Mouse (Mus musculus) MEL (cell line): Measurements from ENCODE around the gene Reln. TPM values are rescaled to one million over a fixed set of nuclear protein-coding genes. Genes with fewer than 3 reads are reported as not detected.

ENCODE experiments used
- DNase-seq: peaks from one replicate; pipeline ENCODE4 v3.0.0; 2011; ENCODE audit warnings: low read depth, low spot score
- H3K27ac ChIP-seq: 2 replicates; pipeline ENCODE4 v1.5.1; 2012; ENCODE audit warnings: low read depth, mild to moderate bottlenecking, control low read depth, low read length, moderate library complexity; ENCODE audit not compliant: control insufficient read depth
- H3K27me3 ChIP-seq, 2 experiments: fragments of 150-350 bp in 1 of 2; sonication (generic) in 1 of 2; 2 replicates each; pipeline ENCODE4 v1.6.1; 2012; ENCODE audit warnings: low read length in 2 of 2, mild to moderate bottlenecking in 2 of 2, improper control_type of control experiment in 1 of 2, moderate library complexity in 1 of 2; ENCODE audit not compliant: insufficient read depth in 2 of 2, control insufficient read depth in 1 of 2
- H3K36me3 ChIP-seq, 2 experiments: 2 replicates each; pipeline ENCODE4 v1.6.1; 2012 to 2014; ENCODE audit warnings: low read length in 2 of 2, improper control_type of control experiment in 1 of 2, inconsistent platforms in 1 of 2, mild to moderate bottlenecking in 1 of 2; ENCODE audit not compliant: insufficient read depth in 2 of 2, control insufficient read depth in 1 of 2
- H3K4me1 ChIP-seq, 2 experiments: fragments of 150-350 bp in 1 of 2; sonication (generic) in 1 of 2; 2 replicates each; pipeline ENCODE4 v1.6.1; 2012; ENCODE audit warnings: low read length in 2 of 2, improper control_type of control experiment in 1 of 2, mild to moderate bottlenecking in 1 of 2; ENCODE audit not compliant: insufficient read depth in 2 of 2, control insufficient read depth in 1 of 2
- H3K4me3 ChIP-seq, 2 experiments: fragments of 150-350 bp in 1 of 2; sonication (generic) in 1 of 2; 2 replicates each; pipeline ENCODE4 v1.5.1; 2012; ENCODE audit warnings: low read depth in 2 of 2, low read length in 2 of 2, mild to moderate bottlenecking in 2 of 2, moderate library complexity in 2 of 2, control low read depth in 1 of 2, improper control_type of control experiment in 1 of 2; ENCODE audit not compliant: control insufficient read depth in 1 of 2, insufficient read depth in 1 of 2
- H3K79me2 ChIP-seq: 2 replicates; pipeline ENCODE4 v1.6.1; 2012; ENCODE audit warnings: mild to moderate bottlenecking, low read length, moderate library complexity; ENCODE audit not compliant: control insufficient read depth, poor library complexity, insufficient read depth
- H3K9ac ChIP-seq: 2 replicates; pipeline ENCODE4 v1.6.1; 2012; ENCODE audit warnings: low read depth, mild to moderate bottlenecking, control low read depth, low read length, moderate library complexity; ENCODE audit not compliant: control insufficient read depth, poor library complexity, severe bottlenecking
- H3K9me3 ChIP-seq: fragments of 150-350 bp; sonication (generic); replicated peaks from 2 replicates; pipeline ENCODE4 v1.6.1; 2012; ENCODE audit warnings: mild to moderate bottlenecking, low read length, improper control_type of control experiment, moderate library complexity; ENCODE audit not compliant: insufficient read depth
- CHD1 ChIP-seq: IDR thresholded peaks from 2 replicates; pipeline ENCODE4 v1.6.1; 2012; ENCODE audit warnings: low read depth, mild to moderate bottlenecking, inconsistent platforms, low read length, improper control_type of control experiment
- ELF1 ChIP-seq: IDR thresholded peaks from 2 replicates; pipeline ENCODE4 v1.6.1; 2014; ENCODE audit warnings: low read depth, mild to moderate bottlenecking, inconsistent platforms, low read length, improper control_type of control experiment, moderate library complexity
- ETS1 ChIP-seq: IDR thresholded peaks from 2 replicates; pipeline ENCODE4 v1.6.1; 2012; ENCODE audit warnings: low read depth, mild to moderate bottlenecking, inconsistent platforms, low read length, improper control_type of control experiment, moderate library complexity
- GABPA ChIP-seq: IDR thresholded peaks from 2 replicates; pipeline ENCODE4 v1.6.1; 2012; ENCODE audit warnings: low read depth, mild to moderate bottlenecking, inconsistent platforms, low read length, improper control_type of control experiment, moderate library complexity
- HCFC1 ChIP-seq: IDR thresholded peaks from 2 replicates; pipeline ENCODE4 v1.6.1; 2012; ENCODE audit warnings: low read depth, mild to moderate bottlenecking, inconsistent platforms, low read length, improper control_type of control experiment, moderate library complexity
- MAFK ChIP-seq: IDR thresholded peaks from 2 replicates; pipeline ENCODE4 v1.6.1; 2011; ENCODE audit warnings: low read depth, mild to moderate bottlenecking, low read length, improper control_type of control experiment, borderline replicate concordance
- MAZ ChIP-seq: IDR thresholded peaks from 2 replicates; pipeline ENCODE4 v1.6.1; 2012; ENCODE audit warnings: low read depth, mild to moderate bottlenecking, inconsistent platforms, low read length, improper control_type of control experiment
- MXI1 ChIP-seq: IDR thresholded peaks from 2 replicates; pipeline ENCODE4 v1.6.1; 2011; ENCODE audit warnings: mild to moderate bottlenecking, low read depth, low read length, improper control_type of control experiment
- MYB ChIP-seq: IDR thresholded peaks from 2 replicates; pipeline ENCODE4 v1.6.1; 2011; ENCODE audit warnings: mild to moderate bottlenecking, low read depth, low read length, improper control_type of control experiment
- MYC ChIP-seq: IDR thresholded peaks from 2 replicates; pipeline ENCODE4 v1.6.1; 2011; ENCODE audit warnings: low read depth, mild to moderate bottlenecking, low read length, improper control_type of control experiment, moderate library complexity
- NELFE ChIP-seq: IDR thresholded peaks from 2 replicates; pipeline ENCODE4 v1.6.1; 2011; ENCODE audit warnings: low read depth, low read length, improper control_type of control experiment
- POLR2AphosphoS2 ChIP-seq: IDR thresholded peaks from 2 replicates; pipeline ENCODE4 v1.6.1; 2011; ENCODE audit warnings: low read length, improper control_type of control experiment
- POLR2AphosphoS5 ChIP-seq: IDR thresholded peaks from 2 replicates; pipeline ENCODE4 v1.6.1; 2012; ENCODE audit warnings: low read depth, borderline replicate concordance, mild to moderate bottlenecking, inconsistent platforms, low read length, moderate library complexity, mixed read lengths
- RAD21 ChIP-seq: IDR thresholded peaks from 2 replicates; pipeline ENCODE4 v1.6.1; 2011; ENCODE audit warnings: mild to moderate bottlenecking, low read depth, low read length, improper control_type of control experiment
- SIN3A ChIP-seq: IDR thresholded peaks from 2 replicates; pipeline ENCODE4 v1.6.1; 2012; ENCODE audit warnings: low read length, improper control_type of control experiment, inconsistent platforms
- TAL1 ChIP-seq: IDR thresholded peaks from 2 replicates; pipeline ENCODE4 v1.6.1; 2012; ENCODE audit warnings: mild to moderate bottlenecking, inconsistent platforms, low read length, moderate library complexity, mixed read lengths
- TBP ChIP-seq: IDR thresholded peaks from 2 replicates; pipeline ENCODE4 v1.8.0; 2011; ENCODE audit warnings: low read depth, low read length, improper control_type of control experiment
- TCF12 ChIP-seq: IDR thresholded peaks from 2 replicates; pipeline ENCODE4 v1.6.1; 2014; ENCODE audit warnings: low read depth, mild to moderate bottlenecking, inconsistent platforms, low read length, improper control_type of control experiment, moderate library complexity
- UBTF ChIP-seq: IDR thresholded peaks from 2 replicates; pipeline ENCODE4 v1.6.1; 2012; ENCODE audit warnings: low read depth, mild to moderate bottlenecking, inconsistent platforms, low read length, improper control_type of control experiment, moderate library complexity, borderline replicate concordance; ENCODE audit not compliant: insufficient read depth
- USF1 ChIP-seq: IDR thresholded peaks from 2 replicates; pipeline ENCODE4 v1.6.1; 2014; ENCODE audit warnings: low read depth, mild to moderate bottlenecking, inconsistent platforms, low read length, improper control_type of control experiment, moderate library complexity
- USF2 ChIP-seq, 2 experiments: IDR thresholded peaks; 2 replicates each; pipeline ENCODE4 v1.6.1; 2011 to 2012; ENCODE audit warnings: improper control_type of control experiment in 2 of 2, low read length in 2 of 2, borderline replicate concordance in 1 of 2, inconsistent platforms in 1 of 2, low read depth in 1 of 2, mild to moderate bottlenecking in 1 of 2; ENCODE audit not compliant: insufficient read depth in 1 of 2
- ZKSCAN1 ChIP-seq: IDR thresholded peaks from 2 replicates; pipeline ENCODE4 v1.6.1; 2012; ENCODE audit warnings: low read depth, mild to moderate bottlenecking, inconsistent platforms, low read length, improper control_type of control experiment, moderate library complexity
- polyA plus RNA-seq, 2 experiments: library from polyadenylated mRNA; stranded (reverse) in 1 of 2; unstranded in 1 of 2; fragments of >175 nt in 1 of 2; fragments of >200 nt in 1 of 2; gene quantifications; 2 replicates each; pipeline versions ENCODE4 v1.2.1 to v1.2.4; 2012; ENCODE audit warnings: low replicate concordance in 2 of 2, low read depth in 1 of 2; ENCODE audit not compliant: insufficient read length in 2 of 2, insufficient read depth in 1 of 2, missing spikeins in 1 of 2
- total RNA-seq: library from RNA; depleted of rRNA; stranded (reverse); fragments of 300-350 nt; gene quantifications from 2 replicates; pipeline ENCODE4 v1.2.3, GENCODE M21; 2012

The Reln gene
- total and polyA plus RNA-seq, 3 experiments: not detected

DNA sequence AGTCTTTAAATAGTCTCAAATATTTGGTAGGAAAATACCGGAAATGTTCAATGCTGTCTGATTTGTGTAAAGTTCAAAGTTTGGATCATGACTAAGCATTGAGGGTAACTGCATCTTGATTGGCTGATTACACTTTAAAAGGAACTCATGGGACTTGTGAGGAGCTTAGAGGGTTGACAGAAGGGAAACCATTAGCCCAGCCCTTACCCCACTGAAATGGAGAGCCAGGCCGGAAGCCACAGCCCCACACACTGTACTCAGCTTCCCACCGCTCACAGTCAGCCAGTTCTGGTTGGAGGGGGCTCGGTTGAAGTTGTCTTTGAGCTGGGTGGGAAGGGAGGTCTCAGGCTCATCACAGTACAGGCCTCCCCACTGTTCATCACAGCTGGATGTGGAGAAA lies 413.4 kb downstream of the Reln start:
- Histone ChIP-seq H3K9me3 (no peaks in the 10 kb centered on the region), H3K4me1 (no peaks in the 10 kb centered on the region), H3K79me2 (no peaks in the 10 kb centered on the region), H3K27ac (no peak overlapping the region), H3K27me3 (peaks cover 0 to 3% of the 10 kb centered on the region in 2 experiments; a peak in 3 of 4 replicates), H3K4me3 (no peak overlapping the region), H3K9ac (no peak overlapping the region), H3K36me3 (no peaks in the 10 kb centered on the region)
- TF ChIP-seq GABPA (no peak), POLR2AphosphoS2 (no peak), MAZ (no peak)
- DNase-seq: no peak

DNA sequence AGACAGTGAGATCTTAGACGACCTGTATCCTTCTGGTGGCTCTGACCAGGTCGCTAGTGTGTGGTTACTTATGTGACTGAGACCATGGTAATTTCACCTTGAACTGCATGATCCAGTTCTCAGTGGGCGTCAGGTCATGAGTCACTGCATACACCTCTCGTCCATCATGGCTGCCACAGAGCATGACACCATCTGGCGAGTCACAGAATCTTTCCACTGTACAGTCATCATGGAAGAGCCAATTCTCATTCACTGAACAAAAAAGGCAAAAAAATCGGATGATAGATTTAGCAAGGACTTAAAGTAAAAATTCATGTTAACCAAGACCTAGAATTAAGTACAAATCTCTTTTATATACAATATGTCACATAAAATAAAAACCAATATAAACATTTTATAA lies 424.2 kb downstream of the Reln start:
- Histone ChIP-seq H3K27me3 (peaks cover 0 to 2% of the 10 kb centered on the region in 2 experiments; a peak in 2 of 4 replicates), H3K9ac (no peak overlapping the region), H3K27ac (no peak overlapping the region)

GRCm38 (mm10) chr5:21919281-21919780 lies 425.2 kb downstream of the Reln start:
- no peak for TF ChIP-seq MXI1
- no peak for TF ChIP-seq USF2 (IDR thresholded peaks at IDR 0.05; ENCODE audit: borderline replicate concordance in 1 of 2, insufficient read depth in 1 of 2, low read depth in 1 of 2, low read length in 2 of 2)
- no peak for TF ChIP-seq ETS1
- no peak for TF ChIP-seq UBTF
- no peak for TF ChIP-seq MYB
- no peak for TF ChIP-seq HCFC1
- no peak for TF ChIP-seq TBP
- no peak for TF ChIP-seq ZKSCAN1
- TF ChIP-seq SIN3A: no peak
- no peak for TF ChIP-seq CHD1
- no peak for TF ChIP-seq MYC
- TF ChIP-seq MAFK: no peak
- TF ChIP-seq ELF1: no peak
- no peak for TF ChIP-seq NELFE
- TF ChIP-seq TCF12: no peak
- H3K79me2 ChIP-seq: no peaks in the 10 kb centered on the region
- no peaks in the 10 kb centered on the region for H3K36me3 ChIP-seq
- H3K4me1 ChIP-seq: no peaks in the 10 kb centered on the region
- DNase-seq: no peak
- H3K9me3 ChIP-seq: no peaks in the 10 kb centered on the region
- H3K4me3 ChIP-seq: no peak overlapping the region
- H3K9ac ChIP-seq: no peak overlapping the region
- no peak overlapping the region for H3K27ac ChIP-seq
- H3K27me3 ChIP-seq: no peaks in the 10 kb centered on the region; a peak in 1 of 4 replicates

More for the DNA sequence above, 424.2 kb downstream of the Reln start:
- H3K36me3 ChIP-seq: no peaks in the 10 kb centered on the region
- no peaks in the 10 kb centered on the region for H3K9me3 ChIP-seq
- no peak overlapping the region for H3K4me3 ChIP-seq
- H3K4me1 ChIP-seq: no peaks in the 10 kb centered on the region
- no peak for DNase-seq
- H3K79me2 ChIP-seq: no peaks in the 10 kb centered on the region
- TF ChIP-seq MXI1 (no peak), RAD21 (no peak), MYB (no peak), TAL1 (no peak), TCF12 (no peak), GABPA (no peak), USF1 (no peak), POLR2AphosphoS5 (no peak), ZKSCAN1 (no peak)
- TF ChIP-seq, all 39 proteins: peak for 0
